Mouse (Mus musculus): Measurements from ENCODE around the gene Bcl11a.

DNA sequence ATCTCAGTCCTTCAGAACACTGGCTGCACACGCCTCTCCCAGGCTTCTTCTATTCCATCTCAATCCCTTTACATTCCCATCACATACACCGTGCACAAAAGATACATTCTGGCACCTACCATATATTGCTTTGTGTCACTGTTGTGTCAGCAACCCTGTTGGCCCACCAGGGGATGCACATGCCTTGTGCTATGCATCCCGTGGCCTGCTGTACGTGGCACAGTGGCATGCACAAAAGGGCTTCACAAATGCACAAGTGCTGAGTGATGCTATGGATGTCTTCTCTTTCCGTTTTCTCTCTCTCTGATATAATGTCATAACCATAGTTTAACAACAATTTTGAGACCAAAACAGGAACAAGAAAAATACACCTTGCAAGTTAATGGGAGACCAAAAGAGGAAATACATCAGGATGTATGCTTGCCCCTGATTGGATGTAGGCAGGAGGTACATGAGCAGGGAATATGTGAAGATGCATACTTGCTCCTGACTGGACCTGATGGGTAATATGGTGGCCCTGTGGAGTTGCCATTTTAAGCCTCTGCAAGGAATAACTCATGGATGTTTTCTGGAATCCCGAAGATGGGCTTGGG lies 140.0 kb downstream of the Bcl11a start:
- no peak for TF ChIP-seq HCFC1 (IDR thresholded peaks at IDR 0.05; ENCODE audit: borderline replicate concordance, insufficient read depth, low read length)
- no peak for TF ChIP-seq ZC3H11A (IDR thresholded peaks at IDR 0.05; ENCODE audit: borderline replicate concordance, low read depth, low read length)
- no peak for TF ChIP-seq ZNF384 (IDR thresholded peaks at IDR 0.05; ENCODE audit: low read depth, low read length)

All from ES-E14 (cell line).